Mouse (Mus musculus) cerebellum, postnatal 25 days (tissue): ENCODE results near the gene Klrb1b.
A peak's percentile ranks its signal among the peaks of the same experiment; 100 is the strongest.
"Not testable (repeated sequence)": the region's sequence is repeated elsewhere in the genome, so short reads cannot be mapped to it uniquely, and the experiment has no call there.

Source experiments
- DNase-seq, 2 experiments: peaks; one replicate each; pipeline ENCODE4 v3.0.0; 2021; ENCODE audit warnings: mixed read lengths in 2 of 2

The Klrb1b gene

DNA sequence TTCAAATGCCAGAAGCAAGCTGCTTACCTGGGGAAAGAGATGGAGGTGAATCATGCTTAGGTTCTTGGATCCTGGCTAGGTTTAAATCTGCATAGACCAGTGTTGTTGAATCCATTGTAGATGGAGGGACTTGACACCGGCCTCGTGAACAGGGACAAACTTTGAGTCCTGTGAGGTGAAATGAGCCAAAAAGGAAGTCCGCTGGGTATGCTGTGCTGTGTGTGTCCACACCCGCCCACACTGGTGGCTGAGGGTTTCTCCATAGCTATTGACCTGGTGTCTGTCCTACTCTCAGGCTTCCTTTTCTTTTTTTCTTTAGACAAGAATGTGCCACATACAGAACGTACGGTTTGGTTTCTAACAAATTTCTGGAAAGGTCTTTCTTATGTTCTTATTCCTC lies at the start of gene Klrb1b, which contains the start of gene Gm44511:
TSS of gene Klrb1b (minus strand) at position 200 of the 400 bp plus-strand sequence.
TSS of gene Gm44511 (minus strand) at position 184 of the 400 bp plus-strand sequence.
- DNase-seq, result no peak

DNA sequence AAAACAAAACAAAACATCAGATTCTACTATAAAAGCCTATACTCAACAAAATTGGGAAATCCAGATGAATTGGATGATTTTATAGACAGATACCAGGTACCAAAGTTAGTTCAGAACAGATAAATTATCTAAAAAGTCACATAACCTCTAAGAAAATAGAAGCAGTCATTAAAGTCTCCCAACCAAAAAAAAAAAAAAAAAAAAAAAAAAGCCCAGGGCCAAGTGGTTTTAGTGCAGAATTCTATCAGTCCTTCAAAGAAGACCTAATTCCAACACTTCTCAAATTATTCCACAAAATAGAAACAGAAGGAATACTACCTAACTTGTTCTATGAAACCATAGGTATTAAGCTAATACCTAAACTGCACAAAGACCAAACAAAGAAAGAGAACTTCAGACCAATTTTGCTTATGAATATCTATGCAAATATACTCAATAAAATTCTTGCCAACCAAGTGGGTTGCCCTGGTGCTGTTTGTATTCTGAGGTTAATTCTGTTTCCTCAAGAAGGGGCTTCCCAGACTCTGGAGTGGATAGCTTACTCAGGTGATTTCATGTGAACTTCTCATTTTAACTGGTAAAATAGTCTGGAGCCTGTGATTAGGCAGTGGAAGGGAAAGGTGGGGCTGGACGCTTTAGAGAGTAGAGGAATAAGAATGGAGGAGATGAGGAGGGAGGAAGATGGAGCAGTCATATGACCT lies 45.9 kb upstream of the Klrb1b start:
- no peak for DNase-seq

DNA sequence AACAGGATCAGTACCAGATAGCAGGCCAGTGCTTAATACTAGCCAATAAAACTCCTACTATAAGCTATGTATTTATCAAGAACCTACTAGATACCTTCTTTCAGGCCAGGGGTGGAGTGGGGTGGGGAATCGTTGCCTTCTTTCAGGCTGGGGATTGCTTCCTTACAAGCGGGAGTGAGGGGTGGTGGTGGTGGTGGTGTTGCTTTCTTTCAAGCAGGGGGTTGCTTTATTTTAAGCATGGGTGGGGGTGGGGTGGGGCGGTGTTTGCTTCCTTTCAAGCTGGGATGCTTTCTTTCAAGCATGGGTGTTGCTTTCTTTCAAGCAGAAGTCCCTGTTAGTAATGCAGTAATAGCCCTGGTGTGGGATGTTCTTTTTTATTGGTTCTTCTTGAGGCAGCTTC lies 42.7 kb upstream of the Klrb1b start:
- no peak for DNase-seq

DNA sequence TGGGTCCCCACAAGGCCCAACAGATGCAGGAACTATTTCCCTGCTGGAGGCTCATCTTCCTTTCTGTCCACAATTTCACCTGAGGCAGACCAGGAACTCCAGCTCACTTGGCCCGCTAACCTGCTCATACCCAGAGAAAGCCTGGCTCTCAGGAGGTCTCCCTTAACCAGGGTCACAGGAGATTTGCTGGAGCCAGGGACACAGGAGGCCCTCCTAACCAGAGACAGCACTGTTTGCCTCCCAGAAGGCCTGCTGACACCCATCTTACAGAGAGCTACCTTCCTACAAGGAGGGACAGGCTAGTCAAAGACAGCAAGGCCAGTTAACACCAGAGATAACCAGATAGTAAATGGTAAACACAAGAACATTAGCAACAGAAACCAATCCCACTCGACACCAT lies 31.8 kb upstream of the Klrb1b start:
- DNase-seq, result no peak

DNA sequence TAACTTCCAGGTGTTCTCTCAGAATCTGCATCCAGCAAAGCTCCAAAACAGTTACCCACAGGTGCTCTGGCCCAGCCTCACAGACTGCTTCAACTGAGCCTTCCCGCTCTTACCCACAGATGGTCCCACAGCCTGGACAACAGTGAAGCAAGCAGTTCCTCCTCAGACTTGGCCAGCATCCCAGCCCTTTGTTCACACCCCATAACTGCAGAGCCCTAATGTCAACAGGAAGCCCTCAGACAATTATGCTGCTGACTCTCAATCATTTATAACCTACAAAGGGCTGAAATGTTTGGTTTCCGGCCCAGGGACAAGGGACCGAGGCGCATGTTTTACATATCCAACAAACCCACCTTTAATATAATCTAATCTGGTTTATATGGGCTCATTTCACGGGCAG lies 30.1 kb upstream of the Klrb1b start:
- DNase-seq, result peak; percentile 67 to 85

DNA sequence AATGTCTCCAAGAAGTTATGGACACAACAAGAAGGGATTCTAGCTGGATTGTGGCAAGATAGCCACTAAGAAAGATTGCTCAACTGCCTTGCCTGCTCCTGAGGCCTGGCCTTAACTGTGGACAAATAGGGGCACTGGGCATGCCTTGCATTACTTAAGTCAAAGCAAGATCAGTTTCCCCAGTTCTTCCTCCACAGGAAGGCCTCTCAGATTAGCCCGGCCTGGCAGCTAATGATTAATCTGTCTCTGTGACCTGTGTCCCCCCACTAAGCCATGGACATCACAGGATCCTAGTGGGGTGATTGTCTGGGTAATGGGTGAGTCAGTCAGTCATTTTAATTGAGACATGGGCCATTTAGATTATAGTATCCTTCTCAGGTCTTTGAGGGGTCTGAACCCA lies 29.3 kb upstream of the Klrb1b start:
- no peak for DNase-seq

DNA sequence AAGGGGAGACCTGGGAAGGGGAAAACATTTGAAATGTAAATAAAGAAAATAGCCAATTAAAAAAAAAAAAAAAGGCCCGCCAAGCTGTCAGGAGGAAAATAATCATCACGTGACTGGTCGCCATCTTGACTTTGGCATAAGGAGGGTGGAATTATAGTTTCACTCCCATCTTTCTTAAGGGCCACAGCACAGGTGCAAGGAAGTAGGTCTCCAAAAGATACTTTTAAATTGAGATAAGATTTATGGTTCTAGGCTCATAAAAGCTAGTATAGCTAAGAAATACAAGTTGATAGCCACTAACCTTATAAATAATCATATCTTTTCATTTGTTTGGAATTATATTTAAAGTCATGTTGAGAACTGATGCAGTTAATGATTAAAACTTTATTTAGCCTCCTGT lies 28.8 kb upstream of the Klrb1b start:
- DNase-seq, result no peak

DNA sequence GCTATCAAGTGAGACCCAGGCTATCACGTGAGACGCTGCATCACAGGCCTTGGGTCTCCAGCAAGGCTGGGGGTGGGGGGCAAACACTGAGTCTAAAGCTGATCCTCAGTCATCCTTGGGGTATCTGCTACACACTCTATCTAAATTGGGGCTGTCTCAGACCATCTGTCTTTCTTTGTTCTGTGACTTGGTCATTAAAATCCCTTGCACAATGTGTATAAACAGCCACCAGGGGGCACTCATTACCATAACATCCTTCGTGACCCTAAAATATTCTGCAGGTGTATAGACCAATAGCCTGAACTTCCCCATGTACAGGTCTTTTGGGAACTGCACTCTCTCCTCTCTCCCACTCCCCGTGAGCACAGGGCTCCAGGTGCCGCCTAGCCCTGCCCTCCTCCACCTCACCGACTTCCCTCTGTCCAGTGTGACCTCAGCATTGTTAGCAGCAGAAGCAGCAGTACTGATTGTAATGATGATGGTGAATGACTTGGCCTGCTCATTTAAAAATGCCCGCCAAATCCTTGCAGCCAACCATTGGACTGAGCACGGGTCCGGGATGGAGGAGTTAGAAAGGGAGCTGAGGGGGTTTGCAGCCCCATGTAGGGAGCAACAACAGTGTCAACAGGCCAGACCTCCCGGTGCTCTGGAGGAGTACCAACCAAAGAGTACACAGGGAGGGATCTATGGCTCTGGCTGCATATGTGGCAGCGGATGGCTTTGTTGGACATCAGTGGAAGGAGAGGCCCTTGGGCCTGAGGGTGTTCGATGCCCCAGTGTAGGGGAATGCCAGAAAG lies 28.1 kb upstream of the Klrb1b start:
- DNase-seq, result peak; percentile 63 to 77

DNA sequence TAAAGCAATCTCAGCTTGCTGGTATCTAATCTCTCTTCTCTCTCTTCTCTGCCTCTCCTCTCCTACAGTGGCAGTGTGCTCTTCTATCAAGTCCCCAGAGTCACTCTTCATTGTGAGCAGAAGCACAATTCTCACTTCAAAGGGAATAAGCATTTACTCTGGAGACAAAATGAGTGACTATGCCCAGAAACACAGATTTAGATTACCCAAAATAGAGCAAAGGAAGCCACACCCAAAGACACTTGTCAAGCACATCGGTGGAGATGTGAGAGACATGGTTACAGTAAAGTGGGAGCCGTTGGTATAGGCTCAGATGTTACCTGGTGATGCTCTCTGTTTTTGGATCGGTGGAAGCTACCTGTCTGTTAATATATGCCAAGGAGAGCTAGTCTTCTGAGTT lies 26.6 kb upstream of the Klrb1b start:
- no peak for DNase-seq

DNA sequence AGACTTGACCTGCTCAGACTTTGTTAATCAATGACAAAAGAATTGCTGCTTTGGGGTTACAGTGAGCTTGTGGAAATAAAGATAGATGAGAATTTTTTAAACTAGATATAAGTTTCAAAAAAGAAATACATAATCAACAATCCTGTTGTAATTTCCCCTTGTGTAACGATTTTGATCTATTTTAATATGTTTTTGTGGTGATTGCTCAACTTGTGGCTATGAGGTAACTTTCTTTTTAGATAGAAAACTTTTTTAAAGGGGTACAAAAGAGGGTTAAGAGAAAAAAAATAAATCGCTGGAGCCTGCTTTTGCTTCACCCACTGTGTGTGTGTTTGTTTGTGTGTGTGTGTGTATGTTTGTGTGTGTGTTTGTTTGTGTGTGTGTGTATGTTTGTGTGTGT lies 25.0 kb upstream of the Klrb1b start:
- no peak for DNase-seq

DNA sequence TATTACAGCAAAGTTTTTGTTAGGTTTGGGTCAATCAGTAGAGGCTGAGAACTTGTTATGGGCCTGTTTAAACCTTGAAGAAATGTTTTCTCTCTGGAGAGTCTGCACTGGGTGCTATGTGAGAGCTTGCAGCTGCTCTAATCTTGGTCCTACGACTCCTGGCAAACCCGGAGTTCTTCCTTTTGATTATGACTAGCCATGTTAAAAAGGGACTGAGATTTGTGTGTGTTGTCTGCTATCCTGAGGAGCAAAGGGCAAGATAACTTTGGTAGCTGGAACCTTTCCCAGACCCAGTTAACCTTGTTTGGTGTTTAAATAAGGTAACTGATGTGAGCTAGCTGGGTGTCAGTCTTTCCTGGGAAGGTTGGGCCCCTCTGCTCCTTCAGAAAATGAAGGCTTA lies 24.5 kb upstream of the Klrb1b start:
- no peak for DNase-seq

DNA sequence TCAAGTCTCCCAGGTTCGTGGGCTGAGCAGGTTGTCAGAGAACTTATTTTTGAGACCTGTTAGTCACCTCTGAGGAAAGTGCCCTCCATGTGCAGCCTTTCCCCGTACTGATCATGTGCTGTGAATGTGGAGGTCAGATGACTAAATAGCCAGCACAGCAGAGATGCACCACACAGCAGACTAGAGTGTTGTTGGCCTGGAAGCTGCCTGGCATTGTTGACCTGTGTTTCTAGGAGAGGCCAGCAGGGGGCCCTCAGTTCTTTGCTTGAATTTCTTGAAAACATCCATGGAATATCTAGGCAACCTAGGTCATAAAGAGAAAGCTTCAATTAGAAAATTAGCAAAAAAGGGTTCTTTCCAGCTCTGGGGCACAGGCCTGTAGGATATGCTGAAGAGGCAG lies 23.8 kb upstream of the Klrb1b start:
- DNase-seq, result peak; percentile 31 to 59

DNA sequence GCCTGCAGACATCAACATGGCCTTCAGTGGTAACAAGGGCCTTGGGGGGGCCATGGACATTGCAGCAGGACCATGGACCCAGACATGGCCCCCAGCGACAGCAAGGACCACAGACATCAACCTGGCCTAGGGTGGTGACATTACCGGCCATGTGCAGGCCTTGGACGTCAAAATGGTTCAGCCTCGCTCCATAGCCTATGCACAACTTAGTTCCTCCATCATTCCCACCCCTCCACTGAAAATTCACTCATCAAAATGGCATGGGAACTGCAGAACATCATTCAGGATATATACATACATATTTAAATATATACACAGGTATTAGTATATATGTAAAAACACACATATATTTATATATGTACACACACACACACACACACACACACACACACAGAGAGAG lies 21.3 kb upstream of the Klrb1b start:
- DNase-seq, result no peak

DNA sequence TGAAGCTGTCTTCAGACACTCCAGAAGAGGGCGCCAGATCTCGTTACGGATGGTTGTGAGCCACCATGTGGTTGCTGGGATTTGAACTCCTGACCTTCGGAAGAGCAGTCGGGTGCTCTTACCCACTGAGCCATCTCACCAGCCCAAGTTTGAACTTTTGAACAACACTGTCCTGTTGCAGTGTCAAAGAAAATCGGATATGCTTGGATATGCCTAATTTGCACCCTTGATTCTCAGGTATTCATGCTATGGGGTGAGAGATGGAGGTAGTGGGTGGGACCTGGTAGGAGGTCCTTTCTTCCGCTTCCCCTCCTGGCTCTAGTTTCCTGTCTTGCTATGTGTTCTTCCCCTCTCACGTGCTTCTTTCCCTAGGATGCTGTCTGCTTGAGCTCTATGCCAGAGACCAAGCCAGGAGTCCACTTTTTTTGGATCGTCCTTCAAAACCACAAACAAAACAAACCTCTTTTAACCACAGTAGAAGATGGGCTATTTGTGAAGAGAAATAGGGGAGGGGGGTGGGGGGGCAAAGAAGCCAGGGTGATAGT lies 19.9 kb upstream of the Klrb1b start:
- DNase-seq, result no peak

DNA sequence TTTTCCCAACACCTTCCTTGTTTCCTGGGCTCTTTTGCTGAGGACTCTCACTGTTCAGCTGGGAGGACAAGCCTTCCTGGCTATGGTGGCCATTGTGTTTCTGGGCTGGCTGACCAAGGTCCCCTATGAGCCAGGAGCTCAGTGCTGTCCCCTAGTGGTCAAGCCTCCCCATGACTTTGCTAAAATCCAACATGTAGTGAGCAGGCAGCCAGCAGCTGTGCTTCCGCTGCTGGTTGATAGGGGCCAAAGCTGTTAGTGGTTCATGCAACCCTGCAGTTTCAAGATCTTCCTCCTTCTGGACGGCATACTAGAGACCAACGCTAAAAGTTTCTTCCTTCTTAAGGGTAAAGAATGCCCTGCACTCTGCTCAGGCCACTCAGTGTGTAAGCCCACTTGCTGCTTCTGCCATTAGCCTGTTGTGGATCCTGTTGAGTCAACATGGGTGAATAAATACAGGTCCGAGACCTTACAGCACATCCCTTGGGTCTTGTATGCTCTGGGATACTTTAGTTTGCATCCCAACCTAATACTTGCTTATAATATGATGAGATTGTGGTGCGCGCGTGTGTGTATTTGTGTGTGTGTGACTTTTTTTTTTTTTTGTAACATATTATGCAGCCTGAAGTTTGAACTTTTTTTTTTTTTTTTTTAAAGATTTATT lies 19.3 kb upstream of the Klrb1b start:
- peak; percentile 81 to 86 for DNase-seq

DNA sequence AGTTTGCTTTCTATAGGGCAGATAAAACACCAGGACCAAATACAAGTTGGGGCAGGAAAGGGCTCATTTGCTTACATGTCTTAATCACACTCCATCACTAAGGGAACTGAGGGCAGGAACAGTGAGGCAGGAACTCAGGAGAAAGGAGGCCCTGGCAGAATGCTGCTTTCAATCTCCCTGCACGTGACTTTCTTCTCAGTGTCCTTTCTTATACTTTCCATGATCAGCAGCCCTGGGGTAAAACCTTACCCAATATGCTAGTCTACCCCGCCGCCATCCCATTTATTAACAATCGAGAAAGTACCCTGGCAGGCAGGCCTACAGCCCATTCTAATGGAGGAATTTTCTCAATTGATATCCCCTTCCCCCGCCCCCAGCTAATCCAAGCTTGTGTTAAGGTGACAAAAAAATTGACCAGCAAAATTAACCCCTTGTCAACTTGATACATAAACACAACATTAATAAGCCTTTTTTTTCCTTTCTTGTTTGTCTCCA lies 18.5 kb upstream of the Klrb1b start:
- no peak for DNase-seq

DNA sequence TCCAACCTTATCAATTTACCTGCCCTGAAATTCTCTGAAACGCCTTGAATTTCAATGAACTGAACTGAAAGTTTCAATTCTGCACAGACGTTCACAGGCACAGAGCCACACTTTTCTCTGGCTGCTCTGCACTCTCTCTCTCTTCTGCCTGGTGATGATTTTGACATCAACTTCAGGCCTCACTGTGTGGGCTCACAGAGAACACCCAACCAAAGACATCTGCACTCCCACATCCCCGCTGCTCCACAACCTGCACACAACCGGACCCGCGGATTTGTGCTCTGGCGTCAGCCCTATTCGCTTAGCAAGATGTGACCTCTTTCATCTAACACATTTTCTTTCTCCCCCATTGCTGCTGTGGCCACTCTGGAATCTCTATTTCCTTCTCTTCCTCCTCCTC lies 18.0 kb upstream of the Klrb1b start:
- DNase-seq, result peak in 1 of 2 experiments; percentile 37

DNA sequence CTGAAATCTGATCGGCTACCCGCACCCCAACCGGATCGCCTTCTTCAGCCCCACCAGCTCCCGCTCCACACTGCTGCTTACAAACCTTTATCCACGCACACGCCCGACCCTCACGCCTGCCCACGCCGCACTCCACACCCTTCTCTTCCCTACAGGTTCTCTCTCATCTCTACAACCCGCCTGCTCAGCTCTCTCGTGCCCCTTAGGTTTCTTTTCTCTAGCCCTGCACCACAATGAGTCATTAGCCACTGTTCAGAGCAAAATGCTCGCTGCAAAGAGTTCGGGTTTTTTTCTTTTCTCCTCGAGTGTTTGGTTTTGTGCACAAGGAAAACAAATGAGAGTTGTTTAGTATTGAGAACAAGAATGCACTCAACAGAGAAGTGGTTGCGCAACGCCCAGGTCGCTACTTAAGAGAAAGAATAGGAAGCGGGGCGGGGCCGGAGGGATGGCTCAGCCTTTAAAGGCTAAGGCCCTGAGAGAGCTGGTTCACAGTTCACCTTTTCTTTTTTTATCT lies 17.4 kb upstream of the Klrb1b start:
- peak in 1 of 2 experiments; percentile 74 for DNase-seq

DNA sequence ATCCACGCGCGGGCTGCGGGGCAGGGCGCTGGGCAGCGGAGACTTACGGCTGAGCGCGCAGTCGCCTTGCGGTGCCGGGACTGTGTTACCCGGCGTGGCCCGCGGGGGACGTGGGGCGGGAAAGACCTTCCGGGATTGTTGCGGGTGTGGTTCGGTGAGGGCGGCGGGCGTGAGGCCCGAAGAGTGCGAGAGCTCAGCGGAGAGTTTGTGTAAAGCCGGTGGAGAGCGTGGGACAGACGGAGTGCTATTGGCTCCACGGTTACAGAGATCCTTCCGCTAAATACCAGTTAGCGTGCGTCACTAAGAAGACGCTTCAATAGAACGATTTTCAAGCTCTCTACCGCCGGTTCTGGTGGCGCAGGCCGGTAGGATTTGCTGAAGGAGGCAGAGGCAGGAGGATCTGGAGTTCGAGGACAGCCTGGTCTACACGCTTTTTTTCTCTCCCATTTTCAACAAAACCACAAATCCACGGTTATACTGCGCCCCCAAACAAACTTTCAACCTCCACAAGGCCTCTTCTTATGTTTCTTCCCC lies 16.9 kb upstream of the Klrb1b start:
- DNase-seq, result peak; percentile 90 to 95

DNA sequence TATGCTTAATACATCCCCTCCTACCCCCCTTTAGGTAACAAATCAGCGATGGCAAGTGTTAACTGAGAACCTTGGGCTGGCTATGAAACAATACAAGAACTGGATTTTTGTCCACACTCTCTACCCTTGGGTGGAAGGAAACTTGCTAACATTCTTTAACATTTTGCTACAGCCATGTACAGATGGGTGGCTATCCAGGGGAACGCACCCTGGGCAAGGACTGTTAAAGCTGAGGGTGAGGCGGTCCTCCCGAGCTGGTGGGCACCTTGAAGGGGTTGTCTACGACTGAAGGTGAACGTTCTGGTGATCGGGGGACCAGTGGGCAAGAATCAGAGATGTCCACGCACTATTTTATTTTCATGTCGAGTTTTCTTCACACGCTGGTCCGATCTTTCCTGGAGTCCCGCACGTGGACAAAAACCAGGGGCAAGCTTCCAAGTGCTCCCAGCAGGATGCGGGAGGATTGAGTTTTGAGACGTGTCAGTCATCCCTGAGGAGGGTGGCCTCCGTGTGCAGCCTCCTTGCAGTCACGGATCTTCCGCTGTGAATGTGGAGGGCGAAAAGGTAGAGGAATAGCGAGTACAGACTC lies 16.3 kb upstream of the Klrb1b start:
- no peak for DNase-seq

DNA sequence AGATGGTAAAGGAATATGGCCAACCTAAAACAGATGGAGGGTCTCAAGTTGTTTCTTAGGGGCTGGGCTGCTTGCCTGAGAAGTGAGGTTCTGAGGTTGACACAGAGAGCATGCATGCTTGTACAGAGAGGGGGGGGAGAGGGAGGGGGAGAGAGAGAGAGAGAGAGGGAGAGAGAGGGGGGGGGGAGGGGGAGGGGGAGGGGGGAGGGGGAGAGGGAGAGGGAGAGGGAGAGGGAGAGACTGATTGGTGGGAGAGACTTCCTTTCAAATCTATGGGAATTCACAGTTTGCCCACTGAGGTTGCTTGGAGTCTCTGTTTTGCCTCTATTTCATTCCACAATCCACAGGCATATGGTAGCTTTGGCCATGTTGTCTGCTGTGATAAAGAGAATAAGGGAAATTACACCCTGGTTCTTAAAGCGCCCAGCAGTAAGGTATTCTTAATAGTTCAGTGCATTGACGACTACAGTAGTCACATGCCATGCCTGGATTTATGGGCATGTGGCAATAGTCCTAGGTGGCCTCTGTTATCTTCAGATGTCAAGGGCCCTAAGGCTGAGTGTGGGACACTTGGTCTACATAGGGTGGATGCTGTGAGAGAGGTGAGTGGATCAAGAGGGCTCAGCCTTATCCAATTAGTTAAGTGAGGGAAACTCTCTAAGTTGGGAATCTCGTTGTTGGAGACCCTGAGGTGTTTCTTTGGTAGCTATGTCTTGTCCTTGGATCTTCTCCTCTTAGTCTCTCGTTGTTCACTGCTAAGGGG lies 15.4 kb upstream of the Klrb1b start:
- no peak for DNase-seq

DNA sequence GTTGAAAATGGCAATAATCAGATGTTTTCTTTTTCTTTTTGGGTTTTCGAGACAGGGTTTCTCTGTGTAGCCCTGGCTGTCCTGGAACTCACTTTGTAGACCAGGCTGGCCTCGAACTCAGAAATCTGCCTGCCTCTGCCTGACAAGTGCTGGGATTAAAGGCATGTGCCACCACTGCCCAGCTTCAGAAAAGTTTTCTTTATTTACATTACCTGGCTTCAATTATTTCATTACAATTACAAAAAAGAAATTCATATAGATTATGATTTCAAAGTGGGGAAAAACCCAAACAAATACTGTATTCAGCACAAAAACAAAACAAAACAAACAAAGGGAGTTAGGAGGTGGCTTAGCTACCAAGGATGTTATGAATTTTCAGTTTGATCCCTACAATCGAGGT lies 14.5 kb upstream of the Klrb1b start:
- DNase-seq, result not testable (repeated sequence)
